Mouse (Mus musculus) cerebellum, adult 18-20 months (tissue): Measurements from ENCODE around the gene Comp.
A peak's percentile ranks its signal among the peaks of the same experiment; 100 is the strongest.

Experiments
- DNase-seq, 2 experiments: peaks; one replicate each; pipeline ENCODE4 v3.0.0; 2021

The Comp gene

DNA sequence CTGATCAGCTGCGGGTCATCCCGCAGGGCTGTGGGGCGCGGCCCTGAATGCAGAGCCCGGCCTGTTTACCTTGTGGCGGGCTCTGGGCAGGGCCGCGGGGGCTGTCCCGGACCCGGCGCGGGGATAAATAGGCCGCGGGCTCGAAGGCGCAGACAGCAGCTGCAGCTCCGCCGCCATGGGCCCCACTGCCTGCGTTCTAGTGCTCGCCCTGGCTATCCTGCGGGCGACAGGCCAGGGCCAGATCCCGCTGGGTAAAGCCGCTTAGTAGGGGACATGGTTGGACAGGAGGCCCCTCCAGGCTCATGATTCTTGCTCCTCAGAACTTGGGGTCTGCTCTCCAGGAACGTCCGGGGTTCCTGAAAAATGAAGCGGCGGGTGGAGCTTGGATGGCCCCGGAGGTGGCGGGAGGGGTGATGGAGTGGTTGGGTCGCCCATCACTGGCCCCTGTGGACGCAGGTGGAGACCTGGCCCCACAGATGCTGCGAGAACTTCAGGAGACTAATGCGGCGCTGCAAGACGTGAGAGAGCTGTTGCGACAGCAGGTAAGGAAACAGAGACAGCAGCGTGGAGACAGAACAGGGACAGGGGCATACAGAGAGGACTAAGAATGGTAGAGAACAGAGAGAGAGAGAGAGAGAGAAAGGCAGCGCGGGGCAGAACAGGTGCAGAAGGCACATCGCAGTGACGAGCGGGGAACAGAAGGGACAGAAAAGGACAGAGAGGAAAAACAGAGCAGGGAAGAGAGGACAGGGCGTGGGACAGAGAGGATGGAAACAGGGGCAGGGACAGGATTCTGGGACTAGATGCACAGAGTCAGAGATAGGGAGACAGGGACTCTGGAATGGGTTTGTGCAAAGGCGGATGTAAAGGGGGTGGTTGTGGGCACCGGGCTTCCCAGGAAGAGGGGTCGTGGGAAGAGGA, at the start of gene Comp:
TSS of gene Comp (plus strand) at position 162 of the 921 bp plus-strand sequence.
- DNase-seq = peak; percentile 39 to 61

DNA sequence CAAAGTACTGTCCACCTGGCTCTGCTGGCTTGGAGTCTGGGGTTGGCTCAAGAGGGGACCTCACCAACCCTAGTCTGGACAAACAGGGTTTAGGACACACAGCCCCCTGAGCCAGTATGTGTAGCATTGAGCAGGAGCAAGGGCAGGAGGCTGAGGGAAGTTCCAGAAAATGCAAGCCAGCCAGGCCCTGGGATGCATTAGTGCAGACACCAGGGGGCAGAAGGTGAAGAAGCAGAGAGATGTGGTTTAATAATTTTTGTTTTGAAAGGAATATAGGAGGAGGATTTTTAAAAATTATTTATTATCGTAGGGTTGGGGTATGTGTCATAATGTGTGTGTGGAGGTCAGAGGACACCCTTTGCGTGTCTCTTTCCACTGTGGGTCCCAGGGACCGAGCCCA, 49.6 kb upstream of the Comp start:
- no peak for DNase-seq

DNA sequence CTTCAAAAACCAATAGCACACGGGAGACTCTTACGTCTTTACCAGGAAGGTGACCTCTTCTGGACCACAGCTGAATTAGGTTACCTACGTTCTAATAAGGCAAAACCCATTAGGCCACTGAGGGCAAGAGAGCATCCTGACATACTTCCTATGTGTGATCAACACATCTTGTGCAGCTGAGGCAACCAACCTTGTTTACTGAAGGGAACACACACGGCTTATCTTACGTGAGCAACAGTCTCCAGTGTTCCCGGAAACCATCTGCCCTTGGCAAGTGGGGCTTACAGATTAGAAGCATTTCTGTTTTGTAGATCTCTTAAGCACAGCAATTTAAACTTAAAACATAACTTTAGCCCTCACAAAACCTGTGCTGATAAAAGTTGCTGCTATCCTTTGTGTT, 45.8 kb upstream of the Comp start:
- no peak for DNase-seq

DNA sequence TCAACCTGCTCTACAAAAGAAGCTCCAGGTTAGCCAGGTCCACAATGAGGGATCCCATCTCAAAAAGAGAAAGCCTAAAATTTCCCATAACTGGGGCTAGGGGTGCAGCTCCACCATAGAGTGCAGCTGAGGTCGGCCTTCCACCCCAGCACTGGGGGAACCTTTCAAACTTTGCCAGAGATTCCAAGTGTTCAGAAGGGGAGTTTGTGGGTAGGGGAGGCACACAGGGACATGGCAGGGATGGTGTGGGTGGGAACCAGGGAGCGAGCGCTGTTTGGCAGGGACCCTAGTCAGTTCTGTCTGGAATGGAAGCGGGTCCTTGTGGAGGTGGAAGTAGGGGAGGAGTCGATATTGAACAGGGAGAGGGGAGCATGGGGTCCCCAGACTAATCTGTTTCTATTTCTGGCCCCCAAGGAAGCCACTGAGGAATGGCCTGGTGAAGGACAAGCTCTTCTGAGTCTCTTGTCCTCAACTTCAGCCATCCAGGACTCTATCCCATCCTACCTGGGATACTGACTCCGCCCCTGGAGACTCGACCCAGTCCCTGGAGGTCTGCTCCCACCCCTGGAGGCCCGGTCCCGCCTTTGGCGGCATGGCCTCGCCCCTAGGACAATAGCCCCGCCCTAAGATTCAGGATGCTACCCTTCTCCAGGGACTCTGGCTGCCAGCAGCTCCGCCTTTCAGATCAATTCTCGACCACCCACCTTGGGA, 44.1 kb upstream of the Comp start, which contains the start of gene Gdf1:
TSS of gene Gdf1 (plus strand) at position 694 of the 711 bp plus-strand sequence.
- DNase-seq = no peak

DNA sequence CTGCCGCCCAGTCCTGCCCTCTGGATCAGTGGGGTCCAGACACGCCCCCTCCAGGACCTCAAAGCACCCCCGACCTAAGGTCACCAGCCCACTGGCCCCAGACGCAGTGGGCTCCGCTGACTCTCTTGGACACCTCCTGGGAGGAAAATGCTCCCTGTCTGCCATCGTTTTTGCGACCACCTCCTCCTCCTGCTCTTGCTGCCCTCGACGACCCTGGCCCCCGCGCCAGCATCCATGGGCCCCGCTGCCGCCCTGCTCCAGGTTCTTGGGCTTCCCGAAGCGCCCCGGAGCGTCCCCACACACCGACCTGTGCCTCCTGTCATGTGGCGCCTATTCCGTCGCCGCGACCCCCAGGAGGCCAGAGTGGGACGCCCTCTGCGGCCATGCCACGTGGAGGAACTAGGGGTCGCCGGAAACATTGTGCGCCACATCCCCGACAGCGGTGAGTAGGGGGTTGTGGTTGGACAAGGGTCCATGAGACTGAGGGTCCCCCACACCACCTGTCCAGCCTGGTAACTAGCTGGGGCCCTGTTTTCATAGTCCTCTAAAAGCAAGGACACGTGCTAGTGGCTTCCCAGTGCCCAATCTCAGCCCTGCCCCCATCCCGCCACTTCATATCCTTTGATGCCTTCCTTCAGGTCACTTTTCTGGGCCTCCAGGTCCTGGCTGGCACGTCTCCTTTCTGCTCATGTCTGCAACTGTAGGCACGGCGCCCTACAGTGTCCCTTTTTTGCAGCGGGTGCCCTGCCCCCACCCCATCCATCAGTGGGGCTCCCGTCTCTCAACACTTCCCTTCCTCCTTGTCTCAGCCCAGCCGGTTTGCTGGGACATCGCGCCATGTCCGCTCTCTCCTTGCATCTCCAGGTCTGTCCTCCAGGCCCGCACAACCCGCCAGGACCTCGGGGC, 43.3 kb upstream of the Comp start:
- no peak for DNase-seq

DNA sequence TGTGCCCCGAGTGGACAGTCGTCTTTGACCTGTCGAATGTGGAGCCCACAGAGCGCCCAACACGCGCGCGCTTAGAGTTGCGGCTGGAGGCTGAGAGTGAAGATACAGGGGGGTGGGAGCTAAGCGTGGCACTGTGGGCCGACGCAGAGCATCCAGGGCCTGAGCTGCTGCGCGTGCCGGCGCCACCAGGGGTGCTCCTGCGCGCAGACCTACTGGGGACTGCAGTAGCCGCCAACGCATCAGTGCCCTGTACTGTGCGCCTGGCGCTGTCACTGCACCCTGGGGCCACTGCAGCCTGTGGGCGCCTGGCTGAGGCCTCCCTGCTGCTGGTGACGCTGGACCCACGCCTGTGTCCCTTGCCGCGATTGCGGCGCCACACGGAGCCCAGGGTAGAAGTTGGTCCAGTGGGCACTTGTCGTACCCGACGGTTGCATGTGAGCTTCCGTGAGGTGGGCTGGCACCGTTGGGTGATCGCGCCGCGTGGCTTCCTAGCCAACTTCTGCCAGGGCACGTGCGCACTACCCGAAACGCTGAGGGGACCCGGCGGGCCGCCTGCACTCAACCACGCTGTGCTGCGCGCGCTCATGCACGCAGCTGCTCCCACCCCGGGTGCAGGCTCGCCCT, 42.5 kb upstream of the Comp start:
- DNase-seq = peak; percentile 33 to 60

DNA sequence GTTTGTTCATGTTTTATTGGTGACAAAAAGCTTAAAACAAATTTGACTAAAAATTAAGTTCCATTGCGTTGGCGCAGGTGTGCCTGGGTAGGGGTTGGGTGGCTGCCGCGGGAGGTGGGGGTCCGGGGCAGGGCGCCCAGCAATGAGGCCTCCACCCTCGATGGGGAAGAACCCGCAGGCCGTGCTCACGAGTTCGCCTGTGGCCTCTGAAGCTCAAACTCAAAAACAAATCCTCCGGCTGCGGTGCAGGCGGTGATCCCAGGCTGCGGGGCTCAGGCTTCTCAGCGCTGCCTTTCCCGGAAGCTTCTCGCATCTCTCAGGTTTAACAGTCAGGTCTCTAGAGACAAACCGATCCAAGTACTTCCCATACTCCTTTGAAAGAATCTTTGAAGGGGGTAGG, 41.8 kb upstream of the Comp start:
- peak in 1 of 2 experiments; percentile 43 for DNase-seq

DNA sequence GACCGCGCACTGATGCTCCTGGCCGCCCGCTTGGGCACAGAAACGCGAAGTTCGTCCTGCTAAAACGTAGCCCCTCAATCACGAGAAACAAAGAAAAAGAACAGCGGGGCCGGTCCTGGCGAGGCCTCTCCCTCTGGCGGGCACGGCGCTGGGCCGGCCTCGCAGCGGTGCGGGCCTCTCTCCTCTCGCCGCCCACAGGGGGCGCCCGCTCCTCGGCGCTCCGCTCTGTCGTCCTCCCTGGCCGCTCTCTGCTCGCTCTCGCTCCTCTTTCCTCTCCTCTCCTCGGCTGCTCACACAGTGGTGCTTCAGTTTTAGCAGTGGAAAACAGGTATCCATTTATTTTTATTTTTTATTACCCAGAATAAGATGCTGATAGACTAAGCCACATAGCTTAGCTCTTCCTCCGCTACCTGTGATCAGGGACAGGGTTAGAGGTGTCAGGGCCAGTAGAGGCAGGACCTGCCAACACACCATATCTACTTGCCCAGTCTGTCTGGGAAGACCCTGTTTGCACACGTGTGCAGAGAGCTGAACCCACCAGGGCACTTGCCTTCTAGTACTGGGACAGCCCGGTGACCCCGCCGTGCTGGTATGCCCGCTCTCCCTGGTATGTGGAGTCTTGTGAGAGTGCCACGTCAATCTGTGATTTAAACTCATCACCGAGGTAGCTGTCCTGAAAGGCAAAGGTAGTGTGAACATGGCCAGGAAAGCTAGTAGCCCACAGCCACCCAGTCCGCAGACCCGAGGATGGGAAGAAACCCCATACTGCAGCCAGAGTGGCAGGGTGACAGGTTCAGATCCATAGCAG, 41.1 kb upstream of the Comp start:
- DNase-seq = peak; percentile 81 to 93

DNA sequence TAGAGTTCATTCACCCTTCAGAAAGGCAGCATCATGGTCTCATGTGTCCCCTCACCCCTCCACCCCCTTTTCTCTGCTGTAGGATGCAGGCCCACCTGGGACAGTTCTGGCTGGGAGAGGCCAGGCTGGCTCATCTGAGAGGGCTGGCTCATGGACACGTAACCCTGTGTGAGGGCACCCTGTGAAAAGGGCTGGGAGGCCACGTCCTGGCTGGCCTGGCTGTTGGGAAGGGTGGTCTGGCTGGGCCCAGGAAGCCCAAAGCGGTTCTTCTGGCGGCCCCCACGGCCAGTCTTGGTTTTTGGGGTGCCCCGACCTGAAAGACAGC, 40.5 kb upstream of the Comp start:
- DNase-seq = no peak

DNA sequence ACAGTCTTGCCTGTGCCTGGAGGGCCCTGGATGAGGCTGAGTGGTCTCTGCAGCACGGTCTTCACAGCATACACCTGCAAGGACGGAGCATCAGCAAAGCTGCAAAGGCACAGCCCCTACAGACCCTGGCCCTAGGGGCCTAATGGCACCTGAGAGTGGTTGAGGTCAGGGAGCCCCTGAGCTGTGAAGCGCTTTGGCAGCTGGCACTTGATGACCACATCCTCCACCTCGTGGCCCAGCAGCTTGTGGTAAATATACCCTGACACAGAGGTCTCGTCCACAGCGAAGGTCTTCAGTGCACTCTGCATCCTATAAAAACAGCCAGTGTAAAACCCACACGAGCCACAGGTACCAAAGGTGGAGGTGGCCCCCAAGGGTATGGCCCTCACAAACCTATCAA, 34.4 kb upstream of the Comp start:
- no peak for DNase-seq

DNA sequence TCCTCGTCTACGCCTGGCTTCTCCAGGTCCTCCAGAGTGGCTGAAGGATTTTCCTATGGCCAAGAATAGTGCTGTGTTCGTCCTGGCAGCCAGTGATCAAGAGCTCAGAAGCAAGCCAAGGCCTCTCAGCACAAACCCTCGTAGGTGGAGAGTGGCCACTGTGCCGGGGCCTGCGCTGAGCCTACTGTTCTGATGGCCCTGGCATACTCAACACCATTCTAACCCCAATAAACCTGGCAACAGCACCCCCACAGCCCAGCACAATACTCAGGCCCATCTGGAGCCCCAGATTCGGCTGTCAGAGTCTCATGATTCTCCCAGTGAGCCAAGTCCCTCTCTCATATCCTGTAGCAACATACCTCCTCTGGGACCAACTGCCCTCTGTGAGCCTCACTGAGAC, 32.7 kb upstream of the Comp start:
- peak; percentile 61 to 68 for DNase-seq

DNA sequence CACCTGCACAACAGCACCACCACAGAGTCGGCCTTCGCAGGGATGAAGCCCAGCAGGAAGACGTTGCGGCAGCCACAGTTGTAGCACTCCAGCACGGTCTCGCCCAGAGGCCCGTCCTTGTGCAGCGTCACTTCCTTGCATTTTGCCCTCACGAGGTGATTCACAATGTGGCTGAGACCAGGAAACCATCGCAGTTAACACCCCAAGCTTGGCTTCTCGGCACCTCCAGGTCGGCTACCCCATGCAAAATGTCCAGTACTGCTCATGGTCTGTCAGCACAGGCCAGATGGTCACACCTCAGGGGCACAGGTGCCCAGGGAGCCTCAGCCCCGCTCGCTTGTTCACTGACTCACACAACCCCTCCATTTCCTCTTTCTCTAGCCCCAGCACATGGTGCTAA, 31.4 kb upstream of the Comp start:
- peak; percentile 70 to 73 for DNase-seq

DNA sequence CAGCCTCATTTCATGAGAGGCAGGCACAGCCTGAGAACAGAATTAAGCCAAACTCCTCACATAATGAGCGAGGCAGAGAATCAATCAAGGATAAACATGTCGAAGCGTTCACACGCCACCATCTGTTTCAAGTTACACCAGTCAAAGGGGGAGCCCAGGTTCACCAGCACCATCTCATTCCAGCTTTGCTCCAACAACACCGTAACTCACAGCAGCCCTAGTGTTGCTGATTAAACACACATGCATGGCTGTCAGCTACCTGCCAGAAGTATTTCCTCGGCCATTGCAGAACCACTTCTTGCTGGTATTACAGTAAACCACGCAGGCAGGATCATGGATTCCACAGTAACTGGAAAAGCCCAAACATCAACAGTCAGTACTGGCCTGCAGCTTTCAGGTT, 30.3 kb upstream of the Comp start:
- DNase-seq = no peak

DNA sequence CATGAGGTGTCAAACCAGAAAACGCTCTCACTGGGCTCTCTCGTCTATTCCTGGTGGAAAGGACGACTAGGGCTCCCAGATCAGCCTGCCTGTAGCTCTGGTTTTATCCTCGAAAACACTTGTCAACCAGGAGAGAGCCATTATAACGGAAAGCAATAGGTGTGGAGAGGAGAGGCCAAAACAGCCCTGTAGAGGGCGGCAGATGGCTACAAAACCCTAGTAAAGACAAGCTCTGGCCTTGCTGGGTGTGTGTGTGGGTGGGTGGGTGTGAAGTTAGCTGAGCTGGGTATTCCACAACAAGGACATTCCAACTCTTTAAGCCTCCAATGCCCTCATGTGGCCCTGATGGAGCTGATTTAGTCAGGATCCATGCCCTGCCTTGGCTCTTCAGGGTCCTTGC, 29.7 kb upstream of the Comp start:
- peak; percentile 66 to 72 for DNase-seq

DNA sequence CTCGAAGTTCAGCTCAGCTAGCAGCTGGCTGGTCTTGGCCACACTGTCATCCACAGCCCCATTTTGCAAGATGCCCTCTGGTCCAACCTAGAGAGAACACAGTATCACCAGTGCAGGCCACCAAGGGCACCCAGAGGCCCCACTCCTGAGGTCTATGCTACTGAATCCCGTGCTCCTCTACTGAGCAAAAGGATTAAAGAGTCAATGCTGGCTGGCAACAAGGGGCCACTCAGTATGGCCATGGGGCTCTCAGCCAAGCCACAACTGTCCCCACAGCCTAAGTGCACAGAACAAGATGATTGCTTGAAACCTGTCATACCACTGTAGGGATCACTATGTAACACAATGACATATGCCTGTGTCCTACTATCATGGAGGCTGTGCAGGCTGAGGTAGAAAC, 29.1 kb upstream of the Comp start:
- DNase-seq = no peak

DNA sequence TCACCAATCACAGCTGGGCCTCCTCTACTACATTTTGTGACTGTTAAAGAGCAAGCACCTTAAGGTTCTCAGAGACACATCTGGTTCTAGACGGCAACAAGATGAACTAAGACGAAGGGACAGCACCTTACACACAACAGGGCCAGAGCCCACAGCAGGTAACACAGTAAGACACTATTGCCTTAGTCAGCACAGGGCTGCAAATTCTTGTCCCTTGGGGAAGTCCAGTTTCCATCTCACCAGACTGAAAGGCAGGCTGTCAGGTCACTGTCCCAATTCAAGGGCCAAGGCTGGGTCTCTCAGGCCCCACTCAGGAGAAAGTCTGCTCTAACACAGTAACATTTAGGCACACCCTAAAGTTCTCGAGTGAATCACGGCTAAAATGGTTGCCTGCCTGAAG, 25.9 kb upstream of the Comp start:
- DNase-seq = peak in 1 of 2 experiments; percentile 11

DNA sequence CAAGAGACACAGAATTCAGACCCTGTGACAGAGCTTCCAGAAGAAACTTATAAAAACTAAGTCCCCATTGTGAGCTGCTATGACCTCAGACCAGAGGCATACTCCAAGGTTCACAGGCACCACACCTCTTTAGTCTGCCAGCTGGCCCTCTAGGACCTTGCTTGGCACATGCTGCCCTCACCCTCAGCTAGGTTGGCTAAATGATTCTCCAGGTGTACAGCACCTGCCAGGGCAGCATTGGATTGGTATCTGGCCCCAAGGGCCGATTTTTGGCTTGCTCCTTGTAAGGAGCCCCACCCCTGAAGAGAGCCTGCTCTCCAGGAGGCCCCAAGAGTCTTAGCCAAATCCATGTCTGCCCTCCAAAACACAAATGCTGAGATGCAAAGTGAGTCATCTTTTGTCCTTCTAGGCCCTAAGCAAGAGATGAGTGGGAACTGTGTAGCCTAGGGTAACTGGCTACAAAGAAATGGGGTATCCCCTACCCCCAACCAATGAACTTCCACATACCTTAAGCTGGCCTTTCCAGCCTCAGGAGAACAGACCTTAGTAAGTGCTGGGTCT, 25.4 kb upstream of the Comp start:
- peak; percentile 22 to 39 for DNase-seq

DNA sequence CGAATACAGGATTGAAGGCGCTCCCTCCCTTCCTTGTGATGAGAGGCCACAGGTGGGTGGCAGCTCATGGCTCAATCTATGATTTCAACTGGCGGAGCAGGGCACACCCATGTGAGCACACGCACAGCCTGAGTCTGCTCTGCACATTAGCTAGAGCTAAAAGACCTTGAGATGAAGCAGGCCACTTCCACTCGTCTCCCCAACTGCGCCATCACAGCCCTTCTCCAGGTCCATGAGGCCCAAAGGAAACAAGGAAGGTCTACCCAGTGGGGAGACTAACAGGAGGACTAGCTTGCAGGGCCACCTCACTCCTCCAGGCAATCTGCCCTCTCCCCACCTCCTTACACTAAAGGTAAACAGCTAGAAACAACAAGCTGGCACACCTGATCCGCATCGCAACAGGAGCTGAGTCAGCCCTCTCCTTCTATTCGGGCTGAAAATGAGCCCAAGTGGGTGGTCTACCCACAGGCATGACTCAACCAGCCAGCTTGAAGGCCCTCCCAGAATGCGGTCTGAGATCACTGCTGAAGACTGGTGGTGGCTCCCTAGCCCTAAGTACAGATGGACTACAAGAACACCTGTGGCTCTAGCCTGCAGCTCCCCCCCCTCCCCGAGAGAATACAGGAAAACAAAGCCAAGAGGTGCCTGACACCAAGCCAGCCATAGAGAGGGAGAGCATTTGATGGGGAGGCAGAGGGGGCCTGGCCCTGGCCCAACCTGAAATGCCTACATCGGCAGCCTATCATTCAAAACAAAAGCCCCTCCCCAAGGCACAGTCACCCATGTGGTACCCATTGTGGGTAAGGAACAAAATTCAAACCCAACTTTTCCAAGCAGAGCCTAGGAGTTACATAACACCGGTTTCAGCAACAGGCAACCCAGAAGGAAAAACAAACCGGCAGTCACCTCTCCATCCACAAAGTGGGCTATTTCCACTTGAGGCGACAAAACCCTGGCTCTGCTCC, 22.0 kb upstream of the Comp start:
- peak in 1 of 2 experiments; percentile 48 for DNase-seq

DNA sequence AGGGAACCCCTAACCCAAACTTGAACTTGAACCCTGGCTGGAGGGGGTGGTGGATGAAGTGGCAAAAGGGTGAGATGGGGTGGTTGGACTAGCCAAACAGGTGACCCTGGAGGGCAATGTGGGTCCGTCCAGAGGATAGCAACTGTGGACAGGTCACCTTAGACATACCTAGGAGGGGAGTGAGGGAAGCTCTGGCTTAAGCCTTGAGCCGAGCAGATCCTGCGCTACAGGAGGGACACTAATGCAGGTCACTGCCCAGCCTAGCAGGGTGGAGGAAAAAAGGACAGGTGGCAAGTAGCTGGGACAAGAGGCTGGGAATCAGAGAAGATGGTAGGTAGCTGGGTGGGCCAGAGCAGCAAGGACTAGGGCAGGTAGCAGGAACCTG, 21.4 kb upstream of the Comp start:
- no peak for DNase-seq

DNA sequence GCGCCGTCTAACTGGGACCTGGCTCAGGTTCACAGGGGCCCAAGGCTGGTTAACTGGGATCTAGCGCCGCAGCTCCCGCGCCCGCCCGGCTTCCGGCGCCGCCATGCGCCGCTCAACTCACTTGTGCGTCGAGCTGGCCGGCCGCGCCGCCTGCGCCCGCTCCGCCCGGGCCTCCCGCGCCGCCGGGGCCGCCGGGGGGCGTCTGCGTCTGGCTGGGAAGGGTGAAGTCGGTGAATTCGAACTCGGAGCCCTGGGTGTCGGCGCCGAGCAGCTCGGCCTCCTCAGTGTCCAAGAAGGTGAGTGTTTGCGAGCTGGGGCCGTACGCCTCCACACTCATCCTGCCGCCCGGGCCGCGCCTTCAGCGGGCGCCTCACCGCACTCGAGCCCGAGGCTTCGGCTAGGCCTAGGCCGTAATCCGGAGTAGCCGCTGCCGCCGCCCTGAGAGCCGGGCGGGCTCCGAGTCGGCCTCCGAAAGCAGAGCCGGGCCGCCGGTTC, 20.7 kb upstream of the Comp start:
- DNase-seq = no peak
